Mouse (Mus musculus) heart, embryonic 16.5 days (tissue): ENCODE results near the gene Kcnk10. TPM values are rescaled to one million over a fixed set of nuclear protein-coding genes. Genes with fewer than 3 reads are reported as not detected.

ENCODE experiments used
- ATAC-seq: fragments of 200-750 bp; cut with Nextera tagmentation; replicated peaks from 2 replicates; pipeline ENCODE4 v1.8.0; 2017; ENCODE audit warnings: moderate number of reproducible peaks; ENCODE audit not compliant: insufficient read depth, low FRiP score; ENCODE audit errors: extremely low read depth
- H3K27ac ChIP-seq: fragments of 300-500 bp; sonication (generic); 2 replicates; pipeline ENCODE4 v1.5.1; 2014; ENCODE audit warnings: mild to moderate bottlenecking, low read length, control low read depth, moderate library complexity
- H3K27me3 ChIP-seq: fragments of 300-500 bp; sonication (generic); 2 replicates; pipeline ENCODE4 v1.6.1; 2014; ENCODE audit warnings: low read length, mixed read lengths; ENCODE audit not compliant: control insufficient read depth, insufficient read depth
- H3K36me3 ChIP-seq: fragments of 300-500 bp; sonication (generic); 2 replicates; pipeline ENCODE4 v1.6.1; 2014; ENCODE audit not compliant: control insufficient read depth, insufficient read depth
- H3K4me1 ChIP-seq: fragments of 300-500 bp; sonication (generic); 2 replicates; pipeline ENCODE4 v1.6.1; 2014; ENCODE audit warnings: low read length, mixed read lengths; ENCODE audit not compliant: control insufficient read depth, insufficient read depth
- H3K4me2 ChIP-seq: fragments of 300-500 bp; sonication (generic); 2 replicates; pipeline ENCODE4 v1.6.1; 2014; ENCODE audit warnings: low read depth, mild to moderate bottlenecking, control low read depth, low read length
- H3K4me3 ChIP-seq: fragments of 300-500 bp; sonication (generic); 2 replicates; pipeline ENCODE4 v1.5.1; 2014; ENCODE audit warnings: mild to moderate bottlenecking, control low read depth, low read length
- H3K9ac ChIP-seq: fragments of 300-500 bp; sonication (generic); 2 replicates; pipeline ENCODE4 v1.6.1; 2014; ENCODE audit warnings: low read length, control low read depth
- H3K9me3 ChIP-seq: fragments of 300-500 bp; sonication (generic); replicated peaks from 2 replicates; pipeline ENCODE4 v1.6.1; 2016; ENCODE audit warnings: low read length; ENCODE audit not compliant: control insufficient read depth
- WGBS: fragments of 180-500 bp; shearing (Covaris S2); extraction: QIAGEN DNeasy Blood & Tissue Kit; methylation state at CpG from one replicate; pipeline ENCODE4 v1.1.7; 2014; 5-methylcytosine and 5-hydroxymethylcytosine counted together
- polyA plus RNA-seq: library from polyadenylated mRNA; unstranded; fragments of >200 nt; fragmentation: Nextera tagmentation; extraction: Ambion mirVana; gene quantifications from 2 replicates; pipeline ENCODE4 v1.2.1, GENCODE M21; 2015

Kcnk10 gene
- polyA plus RNA-seq, 1 experiment from 2014 or later: 0.03 TPM

DNA sequence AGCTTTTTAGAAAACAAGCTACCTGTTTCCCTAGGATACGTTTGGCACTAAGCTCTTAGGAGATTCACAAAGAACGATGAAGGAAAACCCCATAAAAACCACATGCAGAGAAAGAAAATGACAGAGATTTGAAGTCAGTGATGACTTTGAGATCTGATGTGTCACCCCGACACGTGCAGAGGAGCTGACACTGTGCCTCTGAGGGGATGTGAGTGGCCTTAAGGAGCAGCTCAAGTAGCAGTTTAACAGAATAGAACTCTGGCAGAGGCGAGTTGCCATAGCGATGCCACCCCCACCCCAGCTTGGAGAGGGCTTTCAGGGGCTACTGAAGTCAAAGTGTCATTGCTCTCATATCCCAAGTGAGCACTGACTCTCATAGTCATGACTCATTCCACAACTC lies 158.3 kb downstream of the Kcnk10 start:
- no peaks in the 10 kb centered on the region for H3K9me3 ChIP-seq
- WGBS: 69% methylated on average over 6 of the region's 6 CpGs
- ATAC-seq: no peak

DNA sequence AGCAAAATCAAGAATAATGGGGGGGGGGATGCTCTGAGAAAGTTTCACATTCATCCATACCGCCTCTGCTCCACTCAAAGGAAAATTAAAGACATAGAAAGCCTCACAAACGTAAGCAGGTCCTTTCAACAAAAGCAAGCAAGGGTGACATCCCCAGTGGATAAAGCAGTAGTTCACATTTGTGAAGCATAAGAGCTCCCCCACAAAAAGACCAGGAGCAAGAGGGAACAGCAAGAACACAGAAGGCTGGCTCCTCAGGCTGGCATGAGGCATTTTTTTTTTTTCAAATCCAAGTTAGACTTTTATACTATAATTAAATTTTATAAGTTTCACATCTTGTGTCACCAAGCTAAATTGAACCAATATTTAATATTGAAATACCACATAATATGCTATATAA lies 168.5 kb downstream of the Kcnk10 start:
- Histone ChIP-seq H3K4me3 (no peak overlapping the region), H3K9me3 (no peaks in the 10 kb centered on the region), H3K9ac (no peak overlapping the region), H3K4me1 (no peaks in the 10 kb centered on the region), H3K27ac (no peak overlapping the region), H3K4me2 (no peak overlapping the region), H3K36me3 (no peaks in the 10 kb centered on the region), H3K27me3 (no peaks in the 10 kb centered on the region)
- ATAC-seq: no peak
- 53% methylated on average over 2 of the region's 2 CpGs for WGBS

More for the DNA sequence above, 158.3 kb downstream of the Kcnk10 start:
- Histone ChIP-seq H3K27ac (no peak overlapping the region), H3K36me3 (no peaks in the 10 kb centered on the region), H3K9ac (no peak overlapping the region), H3K27me3 (no peaks in the 10 kb centered on the region), H3K4me2 (no peak overlapping the region), H3K4me3 (no peak overlapping the region), H3K4me1 (no peaks in the 10 kb centered on the region)

DNA sequence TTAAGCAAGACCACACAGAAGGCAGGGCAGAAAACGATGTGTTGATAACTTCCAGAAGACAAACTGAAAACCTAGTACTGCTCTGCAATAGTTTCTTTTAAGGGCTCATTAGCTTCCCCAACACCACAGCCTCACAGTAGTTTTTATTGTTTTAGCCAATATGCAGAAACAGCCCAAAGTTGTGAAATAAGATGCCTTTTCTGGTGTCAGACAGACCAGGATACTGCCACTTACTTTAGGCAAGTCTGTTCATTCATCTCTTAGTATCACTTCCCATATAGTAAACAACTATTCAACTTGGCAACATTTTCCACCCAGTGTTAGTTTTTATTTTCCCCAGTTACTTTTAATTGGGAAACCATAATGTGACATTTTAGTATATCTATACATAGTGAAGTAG lies 171.5 kb downstream of the Kcnk10 start:
- Histone ChIP-seq H3K4me3 (no peak overlapping the region), H3K4me2 (no peak overlapping the region), H3K27ac (no peak overlapping the region), H3K9me3 (no peaks in the 10 kb centered on the region), H3K36me3 (no peaks in the 10 kb centered on the region), H3K9ac (no peak overlapping the region), H3K4me1 (no peaks in the 10 kb centered on the region), H3K27me3 (no peaks in the 10 kb centered on the region)
- 63% methylated on average over 1 of the region's 1 CpGs for WGBS
- no peak for ATAC-seq

DNA sequence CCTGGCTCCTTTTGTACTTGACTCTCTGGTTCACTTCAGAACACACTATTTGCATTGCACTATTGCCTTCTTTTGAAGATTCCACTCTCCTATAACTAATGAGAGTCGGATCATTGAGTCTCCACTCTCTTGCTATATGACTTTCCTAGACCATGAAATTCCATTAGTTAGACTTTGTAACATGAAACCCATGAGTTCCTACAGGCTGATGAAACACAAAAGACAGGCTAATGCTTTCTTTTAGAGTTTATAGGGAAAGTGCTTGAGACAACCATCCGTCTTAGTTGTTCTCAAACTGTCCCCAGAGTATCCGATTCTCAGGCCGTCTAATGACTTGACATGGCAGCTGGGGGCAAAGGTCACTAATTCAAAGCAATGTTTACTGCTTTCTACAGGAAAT lies 172.0 kb downstream of the Kcnk10 start:
- H3K9me3 ChIP-seq: no peaks in the 10 kb centered on the region
- 65% methylated on average over 4 of the region's 4 CpGs for WGBS
- no peak for ATAC-seq

DNA sequence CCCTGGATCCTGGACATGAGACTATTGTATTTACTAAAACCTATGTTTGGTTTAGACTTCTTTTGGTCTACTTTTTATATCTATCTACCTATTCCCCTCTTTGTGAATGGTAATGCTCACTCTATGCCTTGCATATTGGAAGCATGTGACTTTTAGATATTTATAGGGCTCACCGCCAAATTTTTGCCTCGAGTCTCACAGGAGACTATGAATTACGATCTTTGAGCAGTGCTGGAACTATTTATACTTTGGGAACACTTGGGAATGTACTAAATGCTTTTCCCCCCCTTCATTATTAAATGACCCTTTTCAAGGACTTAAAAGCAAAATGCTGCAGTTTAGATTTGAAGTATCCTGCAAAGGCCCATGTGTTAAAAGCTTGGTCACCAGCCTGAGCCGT lies 181.5 kb downstream of the Kcnk10 start:
- Histone ChIP-seq H3K4me1 (peaks cover 2% of the 10 kb centered on the region; the same call in 1 of the 2 replicates), H3K9me3 (no peaks in the 10 kb centered on the region), H3K9ac (no peak overlapping the region), H3K27me3 (no peaks in the 10 kb centered on the region), H3K36me3 (no peaks in the 10 kb centered on the region), H3K27ac (no peak overlapping the region), H3K4me3 (no peak overlapping the region), H3K4me2 (no peak overlapping the region)
- ATAC-seq: no peak
- 41% methylated on average over 4 of the region's 4 CpGs for WGBS

More for the DNA sequence above, 172.0 kb downstream of the Kcnk10 start:
- Histone ChIP-seq H3K4me3 (no peak overlapping the region), H3K4me2 (no peak overlapping the region), H3K27ac (no peak overlapping the region), H3K4me1 (no peaks in the 10 kb centered on the region), H3K36me3 (no peaks in the 10 kb centered on the region), H3K9ac (no peak overlapping the region), H3K27me3 (no peaks in the 10 kb centered on the region)

DNA sequence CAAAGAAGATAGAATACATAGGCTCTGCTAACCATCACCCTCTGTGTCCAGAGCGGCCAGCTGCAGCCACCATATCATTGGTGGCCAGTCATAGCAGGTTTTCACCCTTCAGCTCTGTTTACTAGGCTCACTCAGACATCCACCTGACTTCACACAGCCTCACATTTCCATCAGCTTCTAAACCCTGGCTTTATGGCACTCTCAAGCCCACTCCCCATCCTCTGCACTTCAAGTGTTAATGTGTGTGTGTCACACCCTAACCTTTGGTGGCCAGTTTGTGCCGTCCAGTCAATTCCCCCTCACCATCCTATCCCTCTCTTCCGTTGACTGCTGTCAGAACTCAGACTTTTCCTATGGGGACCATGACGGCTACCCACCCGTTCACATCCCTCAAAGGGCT lies 184.0 kb downstream of the Kcnk10 start:
- Histone ChIP-seq H3K27ac (no peak overlapping the region), H3K4me1 (peaks cover 6% of the 10 kb centered on the region; the same call in 1 of the 2 replicates), H3K9me3 (no peaks in the 10 kb centered on the region), H3K9ac (no peak overlapping the region), H3K4me2 (no peak overlapping the region), H3K36me3 (no peaks in the 10 kb centered on the region), H3K27me3 (no peaks in the 10 kb centered on the region), H3K4me3 (no peak overlapping the region)
- no peak for ATAC-seq
- WGBS: 86% methylated on average over 5 of the region's 5 CpGs

DNA sequence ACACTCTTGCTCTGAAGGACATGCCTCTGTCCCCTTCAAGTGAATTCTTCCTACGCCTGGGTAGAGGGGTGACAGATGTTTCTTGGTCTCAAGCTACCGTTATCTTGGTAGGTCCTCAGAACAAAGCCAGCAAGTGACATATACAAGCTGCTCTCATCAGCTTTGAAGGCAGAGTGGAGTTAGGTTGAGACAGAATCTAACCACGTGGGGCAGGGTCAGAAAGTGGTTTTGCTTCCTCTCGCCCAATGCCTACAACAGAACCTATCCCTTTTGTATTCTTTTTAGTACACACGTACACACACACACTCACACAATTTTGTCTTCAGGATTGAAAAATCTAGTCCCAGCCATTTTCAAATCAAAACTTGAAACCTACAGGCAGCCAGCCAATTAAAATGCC lies 186.8 kb downstream of the Kcnk10 start:
- H3K27me3 ChIP-seq: no peaks in the 10 kb centered on the region
- H3K9me3 ChIP-seq: no peaks in the 10 kb centered on the region
- H3K9ac ChIP-seq: no peak overlapping the region
- no peak; the same call in 1 of the 2 replicates for ATAC-seq
- no peak overlapping the region for H3K27ac ChIP-seq
- H3K4me1 ChIP-seq: peaks cover 6% of the 10 kb centered on the region; the same call in 1 of the 2 replicates
- 36% methylated on average over 5 of the region's 5 CpGs for WGBS
- H3K36me3 ChIP-seq: no peaks in the 10 kb centered on the region
- H3K4me3 ChIP-seq: no peak overlapping the region
- H3K4me2 ChIP-seq: peak overlapping the region; percentile 17; the same call in 1 of the 2 replicates

DNA sequence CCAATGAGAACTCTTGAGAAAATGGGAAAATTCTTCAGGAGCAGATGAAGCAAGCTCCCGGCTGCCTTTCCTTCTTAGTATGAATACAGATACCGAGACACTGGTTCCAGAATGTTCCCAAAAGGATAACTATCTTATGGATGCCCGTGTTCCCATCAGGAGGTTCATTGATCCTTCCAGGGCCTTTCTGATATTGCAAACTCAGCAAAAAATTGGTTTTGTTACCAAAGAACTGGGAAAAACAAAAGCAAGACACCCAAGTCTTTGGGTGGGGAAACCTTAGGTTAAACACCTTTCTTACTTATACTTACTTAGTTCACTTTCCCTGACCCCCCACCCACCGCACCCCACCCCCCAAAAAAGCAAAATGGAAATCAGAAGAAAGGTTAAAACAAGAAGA lies 188.5 kb downstream of the Kcnk10 start:
- Histone ChIP-seq H3K9ac (no peak overlapping the region), H3K27me3 (no peaks in the 10 kb centered on the region), H3K27ac (no peak overlapping the region), H3K4me1 (peaks cover 6% of the 10 kb centered on the region; the same call in 1 of the 2 replicates), H3K36me3 (no peaks in the 10 kb centered on the region), H3K4me3 (no peak overlapping the region), H3K9me3 (no peaks in the 10 kb centered on the region), H3K4me2 (no peak overlapping the region)
- no peak for ATAC-seq
- WGBS: 91% methylated on average over 4 of the region's 4 CpGs
